Mouse (Mus musculus): ENCODE data around the gene Cacng8.

DNA sequence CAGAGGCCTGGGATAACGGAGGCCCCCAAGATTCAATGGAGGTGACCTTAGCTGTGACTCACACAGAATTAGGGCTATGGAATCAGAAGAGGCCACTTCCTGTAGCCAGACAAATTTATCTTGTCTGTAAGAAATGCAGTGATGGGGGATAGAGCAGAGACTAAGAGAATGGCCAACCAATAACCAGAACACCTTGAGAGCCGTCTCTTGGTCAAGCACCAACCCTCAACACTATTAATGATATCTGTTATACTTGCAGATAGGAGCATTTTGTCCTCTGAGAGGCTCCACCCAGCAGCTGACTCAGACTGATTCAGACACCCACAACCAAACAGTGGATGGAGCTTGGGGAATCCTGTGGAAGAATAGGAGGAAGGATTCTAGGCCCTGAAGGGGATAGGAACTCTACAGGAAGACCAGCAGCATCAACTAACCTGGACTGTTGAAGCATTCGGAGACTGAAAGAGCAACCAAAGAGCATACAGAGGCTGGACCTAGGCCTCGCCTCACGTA lies 5.6 kb upstream of the Cacng8 start:
- no peak for TF ChIP-seq POLR2A (IDR thresholded peaks at IDR 0.05; ENCODE audit: low read depth, low read length)
- TF ChIP-seq CTCF (IDR thresholded peaks at IDR 0.05; ENCODE audit: borderline replicate concordance, insufficient read depth, low read length), result no peak

Data from embryonic fibroblast, embryonic 13.5 days (primary cell).